Mouse (Mus musculus) liver, embryonic 12.5 days (tissue): ENCODE results near the gene C1rl. TPM values are rescaled to one million over a fixed set of nuclear protein-coding genes. Genes with fewer than 3 reads are reported as not detected.
"Not testable (repeated sequence)": the region's sequence is repeated elsewhere in the genome, so short reads cannot be mapped to it uniquely, and the experiment has no call there.

ENCODE experiments used
- ATAC-seq: fragments of 200-750 bp; cut with Nextera tagmentation; 2 replicates; pipeline ENCODE4 v1.8.0; 2017; ENCODE audit warnings: moderate number of reproducible peaks, mild to moderate bottlenecking, moderate library complexity
- H3K27ac ChIP-seq: fragments of 300-500 bp; sonication (generic); 2 replicates; pipeline ENCODE4 v1.5.1; 2016; ENCODE audit warnings: mild to moderate bottlenecking
- H3K27me3 ChIP-seq: fragments of 300-500 bp; sonication (generic); replicated peaks from 2 replicates; pipeline ENCODE4 v1.6.1; 2016; ENCODE audit warnings: mild to moderate bottlenecking, moderate library complexity
- H3K36me3 ChIP-seq: fragments of 300-500 bp; sonication (generic); 2 replicates; pipeline ENCODE4 v1.6.1; 2016; ENCODE audit warnings: mild to moderate bottlenecking, moderate library complexity
- H3K4me1 ChIP-seq: fragments of 300-500 bp; sonication (generic); 2 replicates; pipeline ENCODE4 v1.6.1; 2016
- H3K4me2 ChIP-seq: fragments of 300-500 bp; sonication (generic); 2 replicates; pipeline ENCODE4 v1.6.1; 2016; ENCODE audit warnings: mild to moderate bottlenecking, moderate library complexity
- H3K4me3 ChIP-seq: fragments of 300-500 bp; sonication (generic); 2 replicates; pipeline ENCODE4 v1.5.1; 2016; ENCODE audit warnings: mild to moderate bottlenecking, moderate library complexity
- H3K9ac ChIP-seq: fragments of 300-500 bp; sonication (generic); 2 replicates; pipeline ENCODE4 v1.6.1; 2016; ENCODE audit warnings: mild to moderate bottlenecking, moderate library complexity
- H3K9me3 ChIP-seq: fragments of 300-500 bp; sonication (generic); replicated peaks from 2 replicates; pipeline ENCODE4 v1.6.1; 2016; ENCODE audit warnings: mild to moderate bottlenecking, moderate library complexity
- WGBS: fragments of 180-500 bp; shearing (Covaris S2); methylation state at CpG from one replicate; pipeline ENCODE4 v1.1.7; 2016; ENCODE audit not compliant: insufficient replicate concordance; 5-methylcytosine and 5-hydroxymethylcytosine counted together
- polyA plus RNA-seq: library from polyadenylated mRNA; unstranded; fragments of >200 nt; fragmentation: Nextera tagmentation; extraction: Ambion mirVana; gene quantifications from 2 replicates; pipeline ENCODE4 v1.2.1, GENCODE M21; 2016

The C1rl gene
- polyA plus RNA-seq, 1 experiment from 2014 or later, result 4.5 TPM

- not testable (repeated sequence) for H3K9ac ChIP-seq, H3K4me1 ChIP-seq, H3K9me3 ChIP-seq, H3K36me3 ChIP-seq, H3K4me3 ChIP-seq, H3K4me2 ChIP-seq, ATAC-seq, H3K27me3 ChIP-seq, H3K27ac ChIP-seq
- 76% methylated on average over 5 of the region's 5 CpGs for WGBS
Observed at GRCm38 (mm10) chr6:124509192-124509591, 16.3 kb downstream of the C1rl start.

GRCm38 (mm10) chr6:124511936-124512335 is 19.0 kb downstream of the C1rl start:
- Histone ChIP-seq H3K4me1 (no peaks in the 10 kb centered on the region), H3K27ac (no peak overlapping the region), H3K4me3 (no peak overlapping the region), H3K27me3 (no peaks in the 10 kb centered on the region), H3K9me3 (no peaks in the 10 kb centered on the region), H3K4me2 (no peak overlapping the region), H3K36me3 (no peaks in the 10 kb centered on the region), H3K9ac (no peak overlapping the region)
- 46% methylated on average over 6 of the region's 6 CpGs for WGBS
- ATAC-seq, result no peak

- Histone ChIP-seq H3K4me1 (no peaks in the 10 kb centered on the region), H3K4me2 (peak within 1 kb of the TSS; percentile 45), H3K27me3 (no peaks in the 10 kb centered on the region), H3K27ac (no peak within 1 kb of the TSS), H3K9me3 (no peaks in the 10 kb centered on the region), H3K36me3 (no peaks in the 10 kb centered on the region), H3K4me3 (peak within 1 kb of the TSS; percentile 5; the same call in 1 of the 2 replicates), H3K9ac (no peak within 1 kb of the TSS)
- 5% methylated on average over 6 of the region's 6 CpGs for WGBS
- ATAC-seq, result no peak
Observed at GRCm38 (mm10) chr6:124512355-124512836, 19.5 kb downstream of the C1rl start, which contains the start of gene C1ra. C1ra (plus strand) TSS chr6:124512405.

GRCm38 (mm10) chr6:124517733-124518132 is 24.8 kb downstream of the C1rl start:
- not testable (repeated sequence) for H3K4me3 ChIP-seq, H3K36me3 ChIP-seq, H3K9ac ChIP-seq, H3K4me1 ChIP-seq, H3K9me3 ChIP-seq, ATAC-seq, H3K4me2 ChIP-seq, H3K27ac ChIP-seq, H3K27me3 ChIP-seq
- WGBS, result 66% methylated on average over 4 of the region's 4 CpGs

GRCm38 (mm10) chr6:124522082-124522481 is 29.2 kb downstream of the C1rl start:
- not testable (repeated sequence) for H3K36me3 ChIP-seq

GRCm38 (mm10) chr6:124527881-124528280 is 35.0 kb downstream of the C1rl start:
- H3K4me1 ChIP-seq, result no peaks in the 10 kb centered on the region
- WGBS, result 44% methylated on average over 3 of the region's 3 CpGs
- no peaks in the 10 kb centered on the region for H3K36me3 ChIP-seq
- peak; percentile 42; the same call in 1 of the 2 replicates for ATAC-seq
- no peak overlapping the region for H3K9ac ChIP-seq
- no peaks in the 10 kb centered on the region for H3K27me3 ChIP-seq
- H3K4me3 ChIP-seq, result no peak overlapping the region
- H3K27ac ChIP-seq, result no peak overlapping the region
- no peak overlapping the region for H3K4me2 ChIP-seq
- H3K9me3 ChIP-seq, result no peaks in the 10 kb centered on the region

More at GRCm38 (mm10) chr6:124522082-124522481, 29.2 kb downstream of the C1rl start:
- not testable (repeated sequence) for H3K4me3 ChIP-seq, H3K27me3 ChIP-seq, H3K9me3 ChIP-seq, H3K9ac ChIP-seq, H3K27ac ChIP-seq, H3K4me2 ChIP-seq, H3K4me1 ChIP-seq, ATAC-seq
- 55% methylated on average over 7 of the region's 7 CpGs for WGBS

- ATAC-seq, result no peak
- Histone ChIP-seq H3K27me3 (no peaks in the 10 kb centered on the region), H3K9me3 (no peaks in the 10 kb centered on the region), H3K36me3 (no peaks in the 10 kb centered on the region), H3K27ac (no peak overlapping the region), H3K4me2 (no peak overlapping the region), H3K4me3 (no peak overlapping the region), H3K4me1 (no peaks in the 10 kb centered on the region), H3K9ac (no peak overlapping the region)
- WGBS, result 74% methylated on average over 8 of the region's 8 CpGs
Observed at GRCm38 (mm10) chr6:124531077-124531476, 38.2 kb downstream of the C1rl start.

GRCm38 (mm10) chr6:124536125-124536829 is 43.4 kb downstream of the C1rl start:
- not testable (repeated sequence) for H3K27ac ChIP-seq, H3K4me2 ChIP-seq, H3K27me3 ChIP-seq, H3K9ac ChIP-seq, H3K4me1 ChIP-seq, ATAC-seq, H3K9me3 ChIP-seq, H3K4me3 ChIP-seq, H3K36me3 ChIP-seq
- 45% methylated on average over 8 of the region's 8 CpGs for WGBS

- not testable (repeated sequence) for H3K27me3 ChIP-seq, ATAC-seq, H3K9me3 ChIP-seq, H3K9ac ChIP-seq, H3K4me3 ChIP-seq, H3K27ac ChIP-seq, H3K36me3 ChIP-seq, H3K4me2 ChIP-seq, H3K4me1 ChIP-seq
- WGBS, result 64% methylated on average over 2 of the region's 2 CpGs
Observed at GRCm38 (mm10) chr6:124541176-124541575, 48.3 kb downstream of the C1rl start.

GRCm38 (mm10) chr6:124542284-124542683 is 49.4 kb downstream of the C1rl start, which contains the start of gene C1s1:
C1s1 (minus strand) TSS chr6:124542359.
- H3K36me3 ChIP-seq, H3K4me3 ChIP-seq, H3K9ac ChIP-seq, H3K9me3 ChIP-seq, H3K27ac ChIP-seq, H3K4me1 ChIP-seq, H3K27me3 ChIP-seq: not testable (repeated sequence)
- 9% methylated on average over 1 of the region's 1 CpGs for WGBS
- H3K4me2 ChIP-seq, result 0 out of 2 replicates have a peak within 1 kb of the TSS, but pooled peaks have one; percentile 1
- peak; percentile 60 for ATAC-seq

- Histone ChIP-seq H3K27me3 (no peaks in the 10 kb centered on the region), H3K9ac (no peak overlapping the region), H3K4me2 (no peak overlapping the region), H3K27ac (no peak overlapping the region), H3K36me3 (no peaks in the 10 kb centered on the region), H3K4me3 (no peak overlapping the region), H3K9me3 (no peaks in the 10 kb centered on the region), H3K4me1 (no peaks in the 10 kb centered on the region)
- ATAC-seq, result no peak
- WGBS, result 64% methylated on average over 6 of the region's 6 CpGs
Observed at GRCm38 (mm10) chr6:124544466-124544865, 51.6 kb downstream of the C1rl start.

- no peaks in the 10 kb centered on the region for H3K27me3 ChIP-seq
- no peak overlapping the region for H3K4me2 ChIP-seq
- 61% methylated on average over 2 of the region's 2 CpGs for WGBS
- 0 out of 2 replicates have a peak, but pooled peaks cover 4% of the 10 kb centered on the region for H3K9me3 ChIP-seq
- H3K4me3 ChIP-seq, result no peak overlapping the region
- no peak overlapping the region for H3K27ac ChIP-seq
- H3K4me1 ChIP-seq, result no peaks in the 10 kb centered on the region
- H3K9ac ChIP-seq, result no peak overlapping the region
- H3K36me3 ChIP-seq, result no peaks in the 10 kb centered on the region
- ATAC-seq, result no peak
Observed at GRCm38 (mm10) chr6:124545425-124545824, 52.5 kb downstream of the C1rl start.
